Mouse (Mus musculus): ENCODE measurements around the gene Ppp1r15b.

The Ppp1r15b gene

DNA sequence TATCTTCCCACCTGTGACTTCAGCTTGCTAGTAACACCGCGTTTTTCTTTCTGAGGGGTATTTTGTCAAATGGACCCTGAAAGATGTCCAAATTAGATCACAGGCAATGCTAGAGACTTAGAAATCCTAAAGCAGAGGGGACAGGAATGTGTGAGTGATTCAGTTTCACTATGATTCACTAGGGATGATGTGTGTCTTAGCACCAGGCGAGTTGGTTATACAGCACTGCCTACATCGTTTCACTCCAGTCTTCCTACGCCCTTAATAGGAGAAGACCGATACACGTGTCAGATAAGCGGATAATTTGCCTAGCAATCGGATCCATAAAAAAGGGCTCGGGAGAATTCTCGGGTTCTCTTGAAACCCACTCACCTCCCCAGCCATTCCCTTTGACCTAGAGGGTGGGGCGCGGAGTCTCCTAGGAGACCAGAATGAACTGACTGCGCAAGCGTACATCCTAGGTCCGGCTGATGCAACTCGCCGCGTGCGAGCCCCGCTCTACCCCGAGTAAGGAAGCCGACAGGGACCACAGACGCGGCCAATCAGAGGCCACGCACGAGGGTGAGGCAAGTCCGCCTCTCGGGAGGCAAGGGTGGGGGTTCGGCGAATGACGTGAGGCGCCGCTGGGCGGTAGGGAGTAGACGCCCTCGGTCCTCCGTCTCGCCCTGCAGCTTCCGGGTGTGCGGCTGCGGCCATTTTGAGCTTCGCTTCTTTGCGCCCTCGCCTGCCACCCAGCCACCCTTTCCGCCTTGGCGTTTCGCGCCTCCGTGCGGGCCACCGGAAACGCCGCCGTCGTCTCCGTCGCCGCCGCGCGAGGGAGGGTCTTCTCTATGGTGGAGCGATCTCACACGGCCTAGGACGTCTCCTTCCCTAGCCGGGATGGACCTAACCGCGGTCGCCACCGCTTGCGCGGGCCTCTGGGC lies at the start of gene Ppp1r15b:
Ppp1r15b (plus strand) TSS at position 506 of the 923 bp plus-strand sequence.
- peak; percentile 94 for DNase-seq

DNA sequence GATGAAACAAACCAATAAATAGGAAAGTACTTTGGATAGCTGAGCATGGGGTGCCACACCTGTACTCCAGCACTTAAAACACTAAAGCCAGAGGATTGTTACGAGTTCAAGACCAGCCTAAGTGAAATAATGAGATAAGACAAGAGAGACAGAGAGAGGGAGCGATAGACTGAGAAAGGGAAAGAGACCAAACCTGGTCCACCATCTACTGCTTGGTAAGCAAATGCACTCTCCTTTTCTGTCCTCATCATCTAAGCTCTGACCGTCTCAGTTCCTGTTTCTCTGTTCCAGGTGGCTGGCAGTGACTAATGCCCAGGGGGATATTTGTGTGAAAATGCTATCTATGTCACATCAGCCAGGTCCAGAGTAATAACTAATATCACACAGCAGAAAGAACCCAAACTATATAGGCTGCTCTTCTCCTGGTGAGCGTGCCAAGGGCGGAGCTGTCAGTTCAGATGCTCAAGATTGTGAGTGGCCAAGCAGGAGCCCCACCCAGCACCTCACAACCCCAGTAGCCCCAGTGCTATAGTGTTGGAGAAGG lies 47.9 kb upstream of the Ppp1r15b start:
- DNase-seq = no peak

DNA sequence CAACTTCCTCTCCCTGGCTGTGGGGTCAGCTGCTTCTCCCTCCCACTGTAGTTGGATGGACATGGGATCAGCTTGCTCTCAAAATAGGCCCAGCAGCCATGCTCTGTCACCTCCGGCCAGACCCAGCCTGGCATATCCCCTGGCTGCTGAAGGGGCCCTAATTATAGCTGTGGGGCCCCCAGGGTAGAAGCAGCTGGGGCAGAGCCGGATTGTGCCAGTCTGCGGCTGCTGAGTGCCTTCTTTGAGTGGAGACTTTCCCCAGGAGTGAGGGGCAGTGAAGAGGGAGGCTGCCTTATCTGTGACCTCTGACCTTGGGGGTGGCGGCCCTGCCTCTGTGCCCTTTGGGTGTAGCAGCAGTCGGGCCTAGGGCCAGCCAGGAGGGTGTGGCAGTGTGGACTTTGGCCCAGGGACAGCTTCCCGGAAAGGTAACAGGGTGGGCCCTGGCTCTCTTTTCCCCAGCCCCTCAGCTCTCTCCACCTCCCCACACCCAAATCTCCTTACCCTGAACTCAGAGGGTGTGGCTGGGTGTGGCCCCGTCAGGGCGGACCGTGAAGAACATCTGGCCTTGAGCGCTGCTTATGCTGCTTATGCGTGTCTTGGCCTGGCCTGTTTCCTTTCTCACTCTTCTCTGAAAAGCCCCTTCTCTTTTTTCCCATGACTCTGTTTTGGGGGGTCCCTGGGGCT lies 46.9 kb upstream of the Ppp1r15b start:
- DNase-seq = no peak

DNA sequence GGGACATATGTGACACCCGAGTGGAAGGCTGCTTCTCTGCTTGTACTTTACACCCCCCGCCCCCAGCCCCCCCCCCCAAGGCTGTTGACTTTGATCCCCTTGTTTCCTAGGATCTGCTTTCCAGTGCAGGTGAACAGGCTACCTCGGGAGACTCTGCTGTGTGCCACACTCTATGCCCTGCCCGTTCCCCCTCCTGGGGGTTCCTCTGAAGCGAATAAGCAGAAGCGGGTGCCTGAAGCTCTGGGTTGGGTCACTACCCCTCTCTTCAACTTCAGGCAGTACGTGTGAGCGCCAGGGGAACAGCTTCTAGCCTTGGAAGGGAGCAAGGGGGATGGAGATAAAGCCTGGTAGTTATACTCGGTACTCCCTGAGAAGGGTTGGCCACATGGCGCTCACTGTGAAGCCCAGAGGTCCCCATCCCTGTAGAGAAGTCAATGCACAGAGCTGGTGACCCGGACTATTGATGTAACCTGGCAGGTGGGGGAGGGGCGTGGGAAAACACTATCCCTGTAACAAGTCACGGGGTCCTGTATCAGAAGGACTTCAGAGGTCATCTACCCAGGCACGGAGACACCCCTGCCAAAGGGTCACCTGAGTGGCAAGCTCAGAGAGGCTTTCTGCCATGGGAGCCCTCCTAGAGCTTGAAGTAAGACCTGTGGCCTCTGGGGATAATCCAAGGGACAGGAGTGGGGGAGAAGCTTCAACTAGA lies 46.1 kb upstream of the Ppp1r15b start:
- DNase-seq = no peak

DNA sequence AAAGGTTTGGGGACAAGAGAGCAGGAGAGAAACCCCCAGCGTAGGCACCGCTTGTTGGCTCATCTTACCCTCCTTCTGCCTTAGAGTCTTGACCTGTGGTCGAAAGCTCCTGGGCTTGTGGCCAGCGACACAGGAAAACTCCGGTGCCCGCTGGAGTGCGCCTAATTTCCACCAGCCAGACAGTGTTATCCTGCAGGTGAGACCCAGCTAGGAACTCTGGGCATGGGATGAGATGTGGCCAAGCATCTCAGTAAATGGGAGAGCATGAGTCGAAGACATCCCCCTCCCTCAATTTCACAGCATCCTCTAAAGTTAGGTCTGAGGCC lies 45.6 kb upstream of the Ppp1r15b start:
- no peak for DNase-seq

DNA sequence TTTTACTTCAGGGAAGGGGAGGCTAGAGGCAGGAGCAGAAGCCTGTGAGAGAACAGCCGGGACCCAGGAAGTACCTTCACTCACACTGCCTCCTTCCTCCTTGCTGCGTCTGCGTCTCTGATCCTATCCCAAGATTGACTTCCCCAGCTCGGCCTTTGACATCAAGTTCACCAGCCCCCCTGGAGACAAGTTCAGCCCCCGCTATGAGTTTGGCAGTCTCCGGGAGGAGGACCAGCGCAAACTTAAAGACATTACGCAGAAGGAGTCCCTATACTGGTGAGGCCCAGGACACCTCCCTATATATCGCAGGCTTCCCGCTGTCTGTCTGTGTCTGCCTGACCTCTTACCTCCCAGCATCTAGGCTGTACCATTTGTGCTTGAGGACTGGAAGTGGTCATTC lies 44.1 kb upstream of the Ppp1r15b start:
- no peak for DNase-seq

DNA sequence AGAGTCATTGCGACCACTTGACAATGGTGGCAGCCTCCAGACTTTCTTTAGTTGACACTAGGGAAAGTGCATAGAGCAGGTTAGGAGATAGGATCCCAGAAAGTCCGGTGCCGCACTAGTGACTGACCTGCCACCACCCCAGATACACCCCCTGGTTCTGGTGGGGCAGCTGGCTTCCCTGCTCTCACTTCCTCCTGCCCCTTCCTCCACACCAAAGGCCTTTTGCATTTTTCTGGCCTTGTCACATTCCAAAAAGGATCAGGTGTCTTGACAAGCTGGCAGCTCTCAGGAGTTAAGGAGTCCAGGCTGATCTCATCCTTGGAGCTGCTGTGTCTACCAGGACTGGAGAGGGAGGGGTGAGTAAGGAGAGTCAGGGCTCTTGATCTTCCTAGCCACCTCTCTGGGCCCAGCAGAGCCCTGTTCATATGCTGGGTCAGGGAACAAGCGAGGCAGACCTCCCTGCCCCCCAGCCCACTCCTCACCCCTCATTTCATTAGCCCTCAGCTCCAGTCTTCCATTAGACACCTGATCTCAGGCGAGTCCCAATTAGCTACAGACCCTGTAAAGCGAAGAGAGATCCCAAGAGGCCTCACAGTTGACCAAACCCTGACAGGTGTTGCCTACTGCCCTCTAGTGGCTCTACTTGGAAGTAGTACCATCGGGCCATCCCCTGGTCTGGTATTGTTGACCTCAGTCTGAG lies 43.6 kb upstream of the Ppp1r15b start:
- DNase-seq = peak; percentile 41

DNA sequence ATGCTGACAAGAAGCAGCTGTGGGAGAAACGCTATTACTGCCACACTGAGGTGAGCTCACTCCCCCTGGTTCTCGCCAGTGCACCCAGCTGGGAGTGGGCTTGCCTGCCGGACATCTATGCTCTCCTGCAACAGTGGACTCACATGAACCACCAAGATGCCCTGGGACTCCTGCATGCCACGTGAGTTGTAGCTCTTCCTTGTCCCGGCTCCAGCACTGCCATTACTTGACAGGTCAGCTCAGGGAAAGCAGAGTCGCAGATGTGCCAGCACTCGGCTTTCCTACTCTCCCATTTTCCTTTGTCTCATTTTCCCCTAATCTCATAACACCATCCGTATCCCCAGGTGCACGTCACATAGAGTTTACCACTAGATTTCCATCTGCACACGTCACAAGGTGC lies 42.7 kb upstream of the Ppp1r15b start:
- no peak for DNase-seq

DNA sequence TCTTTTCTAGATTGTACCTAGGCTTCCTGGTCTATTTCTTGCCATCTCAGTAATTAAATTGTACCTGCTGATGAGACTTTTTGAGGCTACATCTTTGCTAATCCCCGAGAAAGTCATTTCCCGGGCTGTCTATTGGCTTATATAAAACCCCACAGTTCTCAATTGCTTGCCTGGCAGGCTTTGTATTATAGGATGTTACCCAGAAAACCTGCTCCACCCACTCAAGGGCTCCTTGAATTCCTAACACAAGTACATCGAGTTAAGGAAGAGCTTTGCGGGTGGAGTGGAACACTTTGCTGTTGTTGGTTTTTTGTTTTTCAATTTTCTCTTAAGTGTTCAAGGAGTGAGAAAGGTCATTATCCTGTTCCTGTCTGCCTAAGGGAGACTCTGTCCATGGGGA lies 41.5 kb upstream of the Ppp1r15b start:
- no peak for DNase-seq

DNA sequence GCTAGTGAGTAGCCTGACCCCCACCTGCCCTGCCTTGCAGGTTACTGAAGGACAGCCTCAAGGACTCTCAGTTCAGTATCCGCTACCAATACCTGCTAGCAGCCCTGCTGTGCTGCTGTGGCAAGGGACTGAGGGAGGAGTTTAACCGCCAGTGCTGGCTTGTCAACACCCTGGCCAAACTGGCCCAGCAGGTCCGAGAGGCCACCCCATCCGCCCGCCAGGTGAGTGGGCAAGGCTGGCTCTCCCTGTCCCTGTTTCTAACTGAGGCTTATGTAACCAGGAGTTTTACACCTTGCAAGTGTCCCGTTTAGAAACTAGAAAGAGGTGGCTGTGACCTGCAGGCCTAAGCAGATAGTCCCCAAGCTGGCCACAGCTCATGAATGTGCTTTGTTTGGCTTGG lies 40.3 kb upstream of the Ppp1r15b start:
- no peak for DNase-seq

DNA sequence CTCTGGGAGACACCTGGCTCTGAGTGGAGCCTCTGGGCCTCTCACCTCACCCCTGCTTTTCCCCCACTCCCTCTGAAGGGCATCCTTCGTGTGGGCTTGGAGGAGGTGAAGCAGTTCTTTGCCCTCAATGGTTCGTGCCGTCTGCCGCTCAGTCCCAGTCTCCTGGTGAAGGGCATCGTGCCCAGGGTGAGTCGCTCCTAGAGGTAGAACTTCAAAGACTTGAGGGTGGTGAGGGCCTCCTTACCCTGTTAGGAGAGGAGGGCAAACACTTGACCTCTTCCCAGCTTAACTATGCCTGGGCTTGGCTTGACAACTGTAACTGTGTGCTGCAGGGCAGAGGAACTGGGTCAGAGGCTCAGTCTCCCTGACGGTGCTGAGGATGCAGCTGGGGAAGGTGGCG lies 39.5 kb upstream of the Ppp1r15b start:
- no peak for DNase-seq

DNA sequence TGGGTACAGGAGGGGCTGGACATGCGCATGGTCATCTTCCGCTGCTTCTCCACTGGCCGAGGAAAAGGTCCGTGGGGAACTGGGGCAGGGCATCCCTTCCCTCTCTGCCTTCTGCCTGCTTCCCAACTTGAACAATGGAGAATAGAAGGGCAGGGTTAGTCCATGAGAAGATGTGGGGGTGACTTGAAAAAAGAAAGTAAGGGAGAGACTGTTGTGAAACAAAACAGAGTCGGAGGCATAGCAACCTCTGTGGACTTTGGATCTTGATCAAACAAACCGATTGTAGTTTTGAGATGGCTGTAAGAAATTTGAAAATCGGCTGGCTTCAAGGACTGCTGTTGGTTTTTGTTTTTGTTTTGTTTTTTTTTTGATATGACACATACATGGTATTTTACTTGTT lies 37.2 kb upstream of the Ppp1r15b start:
- DNase-seq = no peak

DNA sequence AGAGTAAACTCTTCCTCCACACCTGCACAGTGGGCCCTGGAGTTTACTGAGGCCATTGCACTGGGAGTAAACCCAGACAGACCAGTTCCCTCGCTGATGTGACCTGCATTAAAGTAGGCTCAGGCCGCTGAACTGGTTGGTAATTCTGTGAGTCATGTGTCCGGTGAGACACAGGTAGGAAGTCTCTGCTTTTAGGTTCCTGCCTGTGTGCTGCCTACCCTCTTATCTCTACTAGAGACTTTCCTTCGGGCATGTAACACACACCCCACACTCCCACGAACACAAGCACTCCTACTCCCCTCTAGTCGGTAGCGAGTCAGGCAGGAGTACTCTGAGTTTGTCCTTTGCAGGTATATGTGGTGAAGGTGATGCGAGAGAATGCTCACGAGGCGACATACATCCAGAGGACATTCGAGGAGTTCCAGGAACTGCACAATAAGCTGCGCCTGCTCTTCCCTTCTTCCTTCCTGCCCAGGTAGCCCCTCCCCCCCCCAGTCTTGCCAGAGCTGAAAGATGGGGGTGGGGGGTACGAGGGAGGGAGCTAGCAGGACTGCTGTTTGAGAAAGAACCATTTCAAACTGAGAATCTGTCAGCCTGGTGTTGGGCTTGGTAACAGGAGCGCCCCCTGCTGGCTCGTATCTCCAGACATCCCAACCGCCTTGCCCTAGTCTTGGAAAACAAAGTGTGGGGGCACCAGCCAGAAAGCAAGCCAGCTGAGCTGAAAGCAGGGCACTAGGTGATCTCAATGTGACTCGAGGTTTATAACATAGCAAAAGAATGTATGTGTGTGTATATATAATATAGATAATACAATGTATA lies 29.8 kb upstream of the Ppp1r15b start:
- DNase-seq = peak; percentile 83

DNA sequence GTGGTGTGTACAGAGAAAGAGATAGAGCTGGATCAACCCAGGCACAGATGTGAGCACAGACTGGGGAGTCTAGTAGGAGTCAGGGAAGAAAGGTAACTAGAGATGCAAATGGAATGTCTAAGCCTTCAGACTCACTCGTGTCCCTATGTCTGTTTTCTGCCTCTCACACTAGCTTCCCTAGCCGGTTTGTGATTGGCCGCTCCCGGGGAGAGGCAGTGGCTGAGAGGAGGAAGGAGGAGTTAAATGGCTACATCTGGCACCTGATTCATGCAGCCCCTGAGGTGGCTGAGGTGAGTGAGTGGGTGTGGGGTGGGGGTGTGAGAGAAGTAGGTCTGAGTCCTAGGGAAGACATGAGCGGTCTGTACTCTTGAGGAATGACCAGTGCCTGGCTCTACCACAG lies 28.8 kb upstream of the Ppp1r15b start:
- DNase-seq = no peak

DNA sequence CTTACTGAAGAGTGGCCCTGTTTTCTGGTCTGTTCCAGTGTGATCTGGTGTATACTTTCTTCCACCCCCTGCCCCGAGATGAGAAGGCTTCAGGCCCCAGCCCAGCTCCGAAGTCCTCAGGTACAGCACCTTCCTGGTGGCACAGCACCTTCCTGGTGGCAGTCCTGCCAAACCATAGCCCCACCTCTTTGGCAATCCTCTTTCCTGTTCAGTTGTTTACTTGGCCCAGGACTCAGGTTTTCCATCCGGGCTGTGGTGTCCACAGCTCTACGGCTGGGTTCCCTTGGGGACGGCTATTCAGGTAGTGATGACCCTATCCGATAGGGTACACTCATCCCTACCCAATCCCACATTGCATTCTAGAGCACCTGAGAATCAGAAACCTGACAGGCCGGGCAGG lies 27.6 kb upstream of the Ppp1r15b start:
- no peak for DNase-seq

DNA sequence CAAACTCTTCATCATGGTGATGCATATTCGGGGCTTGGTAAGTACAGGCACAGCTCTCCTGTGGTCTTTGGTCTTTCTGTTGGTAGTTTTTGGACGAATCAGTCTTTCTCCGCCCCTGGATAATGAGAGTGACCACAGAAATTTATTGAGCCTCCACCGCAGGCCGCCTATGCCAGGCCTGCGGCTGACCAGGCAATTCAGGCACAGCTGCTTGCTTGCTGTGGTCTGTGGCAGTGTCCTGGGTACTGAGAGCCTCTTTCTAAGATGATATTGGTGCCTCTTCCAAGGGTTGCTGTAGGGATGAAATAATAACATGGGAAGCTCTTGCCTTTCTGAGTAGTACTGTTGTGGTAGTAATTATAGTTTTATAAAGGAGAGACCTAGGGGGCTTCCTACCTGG lies 27.1 kb upstream of the Ppp1r15b start:
- DNase-seq = no peak

DNA sequence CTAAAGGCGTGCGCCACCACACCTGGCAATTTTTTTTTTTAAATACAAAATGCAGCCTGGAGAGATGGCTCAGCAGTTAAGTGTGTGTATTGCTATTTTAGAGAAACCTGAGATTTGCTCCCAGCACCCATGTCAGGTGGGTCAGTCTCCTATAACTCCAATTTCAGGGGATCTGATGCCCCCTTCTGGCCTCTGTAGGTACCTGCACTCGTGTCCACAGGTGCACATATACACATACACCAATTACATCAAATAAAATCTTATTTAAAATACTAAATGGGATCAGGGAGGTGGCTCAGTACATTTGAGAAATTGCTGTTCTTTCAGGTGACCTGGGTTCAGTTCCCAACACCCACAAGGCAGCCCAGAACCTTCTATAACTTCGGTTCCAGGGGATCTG lies 14.8 kb upstream of the Ppp1r15b start:
- DNase-seq = no peak

DNA sequence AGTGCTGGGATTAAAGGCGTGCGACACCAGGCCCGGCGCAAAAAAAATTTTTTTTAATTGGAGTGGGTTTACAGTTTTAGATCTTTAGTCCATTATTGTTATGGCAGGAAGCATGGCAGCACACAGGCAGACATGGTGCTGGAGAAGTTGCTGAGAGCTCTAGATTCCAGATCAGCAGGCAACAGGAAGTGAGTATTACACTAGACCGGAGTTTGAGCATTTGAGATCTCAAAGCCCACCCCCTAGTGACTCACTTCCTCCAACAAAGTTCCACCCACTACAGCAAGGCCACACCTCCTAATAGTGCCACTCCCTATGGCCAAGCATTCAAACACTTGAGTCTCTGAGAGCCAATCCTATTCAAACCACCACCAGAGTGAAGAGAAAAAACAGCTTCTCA lies 12.8 kb upstream of the Ppp1r15b start:
- DNase-seq = no peak

DNA sequence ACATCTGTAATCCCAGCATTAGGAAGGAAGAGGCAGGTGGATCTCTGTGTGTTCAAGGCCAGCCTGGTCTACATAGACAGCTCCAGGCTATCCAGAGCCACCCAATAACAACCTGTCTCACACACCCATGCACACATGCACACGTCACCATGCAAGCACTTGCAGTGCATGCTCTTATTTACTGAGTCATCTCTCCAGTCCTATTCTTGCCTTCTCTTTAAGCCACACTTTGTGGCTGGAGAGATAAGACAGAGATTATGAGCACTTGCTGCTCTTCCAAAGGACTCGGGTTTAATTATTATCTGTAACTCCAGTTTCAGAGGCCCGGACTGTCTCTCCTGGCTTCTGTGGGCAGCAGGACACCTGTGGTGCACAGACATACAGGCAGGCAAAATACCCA lies 12.1 kb upstream of the Ppp1r15b start:
- DNase-seq = no peak

DNA sequence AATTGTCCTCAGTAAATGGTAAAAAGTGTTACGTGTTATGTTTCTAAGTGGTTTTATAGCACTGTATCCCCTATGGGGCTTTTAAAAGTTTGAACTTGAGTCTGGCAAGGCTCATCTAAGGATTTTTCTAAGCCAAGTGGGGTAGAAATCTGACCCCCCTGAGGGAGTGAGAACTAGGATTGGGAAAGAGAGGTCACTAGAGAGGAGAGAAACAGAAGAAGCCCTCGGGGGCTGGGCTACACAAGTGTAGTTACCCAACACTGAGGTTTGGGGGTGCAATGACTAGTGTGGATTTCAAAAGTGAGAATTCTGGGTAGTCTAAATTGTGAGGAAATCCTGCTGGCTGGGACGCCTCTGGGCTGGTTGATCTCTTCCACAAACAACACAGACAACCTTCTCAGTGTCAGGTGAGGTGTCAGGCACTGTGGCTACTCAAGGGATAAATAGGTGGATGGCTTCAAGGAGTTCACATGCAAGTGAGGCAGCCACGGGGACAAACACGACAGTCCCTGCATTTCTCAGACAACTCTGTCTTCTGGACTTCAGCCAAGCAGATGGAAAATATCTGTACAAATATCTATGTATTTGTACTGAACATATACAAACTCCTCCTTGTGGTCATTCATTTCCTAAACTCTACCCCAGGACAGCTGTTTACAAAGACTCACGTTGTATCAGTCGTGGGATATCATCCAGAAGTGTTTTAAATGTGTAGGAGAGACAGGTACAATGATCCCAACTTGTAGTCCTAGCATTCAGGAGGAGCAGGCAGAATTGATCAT lies 10.8 kb upstream of the Ppp1r15b start:
- DNase-seq = no peak

DNA sequence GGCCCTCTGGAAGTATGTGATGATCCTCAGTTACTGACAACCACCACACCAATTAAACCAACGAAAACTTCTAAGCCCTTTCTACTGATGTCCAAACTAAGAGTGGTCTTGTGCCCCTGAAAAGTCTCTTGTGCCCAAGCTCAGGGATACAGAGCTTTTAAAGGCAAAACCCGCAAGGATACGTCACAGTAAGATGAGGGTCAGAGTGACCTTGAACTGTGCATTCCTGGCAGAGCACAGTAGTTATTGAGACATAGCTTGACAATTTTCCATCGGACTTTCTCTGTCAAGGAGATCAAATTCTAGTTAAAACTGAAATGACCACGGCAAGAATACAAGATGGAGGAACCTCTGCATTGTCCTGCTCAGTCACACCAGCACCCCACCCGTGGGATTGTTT lies 9.7 kb upstream of the Ppp1r15b start:
- DNase-seq = no peak
